Mouse (Mus musculus) heart, postnatal 4 days (tissue): ENCODE results near the gene Chd4. TPM values are rescaled to one million over a fixed set of nuclear protein-coding genes. Genes with fewer than 3 reads are reported as not detected.
"Not testable (repeated sequence)": the region's sequence is repeated elsewhere in the genome, so short reads cannot be mapped to it uniquely, and the experiment has no call there.

Experiments used
- DNase-seq: peaks from one replicate; pipeline ENCODE4 v3.0.0; 2021
- total RNA-seq, 2 experiments: library from RNA; stranded (reverse); gene quantifications; 2 replicates each; pipeline ENCODE4 v1.2.3; 2021

Gene Chd4
- 100 to 1,000 TPM; 202 to 210 TPM for total RNA-seq

DNA sequence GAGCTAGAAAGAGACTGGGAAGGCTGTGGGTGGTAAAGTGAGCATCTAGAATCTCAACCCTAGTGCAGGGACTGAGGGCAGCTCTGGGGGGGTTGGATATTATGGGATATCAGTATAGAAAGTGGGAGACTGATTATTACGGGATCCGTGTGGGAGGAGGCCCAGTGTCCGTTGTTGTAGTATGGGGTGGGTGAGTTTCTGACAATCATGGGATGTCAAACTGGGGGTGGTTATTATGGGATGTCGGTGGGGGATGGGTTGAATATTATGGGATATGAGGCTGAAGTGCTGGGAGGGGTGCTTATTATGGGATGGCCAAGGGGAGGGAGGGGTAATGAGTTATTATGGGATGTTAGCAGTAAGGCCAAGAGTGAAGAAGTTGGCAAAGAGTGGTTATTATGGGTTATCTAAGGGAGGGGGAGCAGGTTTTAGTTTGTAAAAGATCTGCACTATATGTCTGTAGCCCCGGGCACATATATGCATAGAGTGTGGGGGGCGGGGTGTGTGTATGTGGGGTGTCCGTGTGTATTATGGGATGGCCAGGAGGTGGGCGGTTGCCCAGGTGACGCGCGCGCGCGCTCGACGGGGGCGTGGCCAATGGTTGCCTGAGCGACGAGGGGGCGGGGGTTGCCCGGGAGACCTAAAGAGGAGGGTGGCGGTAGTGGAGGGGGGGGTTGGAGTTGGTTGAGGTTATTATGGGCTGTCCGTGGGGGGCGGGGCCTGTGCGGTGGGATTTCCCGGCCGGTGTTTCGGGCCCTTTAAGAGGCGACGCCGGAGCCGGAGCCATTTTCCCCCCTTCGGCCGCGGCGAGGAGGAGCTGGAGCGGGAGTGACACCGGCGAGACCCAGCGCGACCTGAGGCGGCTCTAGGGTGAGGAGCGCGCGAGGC is at the start of gene Chd4:
TSS of gene Chd4 (plus strand) at position 591 of the 888 bp plus-strand sequence.
- peak; percentile 96 for DNase-seq

DNA sequence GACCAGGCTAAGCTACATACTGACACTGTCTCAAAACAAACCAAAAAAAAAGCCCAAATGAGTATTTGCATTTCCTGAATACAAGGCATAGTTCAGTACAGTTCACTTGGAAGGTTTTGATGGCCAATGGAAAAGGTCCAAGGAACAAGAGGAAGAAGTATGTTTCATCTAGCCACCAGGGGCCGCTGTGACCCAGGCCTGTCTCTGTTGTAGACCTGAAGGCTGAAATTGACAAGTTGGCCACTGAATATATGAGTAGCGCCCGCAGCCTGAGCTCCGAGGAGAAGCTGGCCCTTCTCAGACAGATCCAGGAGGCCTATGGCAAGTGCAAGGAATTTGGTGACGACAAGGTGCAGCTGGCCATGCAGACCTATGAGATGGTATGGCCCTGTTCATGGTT is 49.1 kb upstream of the Chd4 start:
- peak; percentile 90 for DNase-seq

DNA sequence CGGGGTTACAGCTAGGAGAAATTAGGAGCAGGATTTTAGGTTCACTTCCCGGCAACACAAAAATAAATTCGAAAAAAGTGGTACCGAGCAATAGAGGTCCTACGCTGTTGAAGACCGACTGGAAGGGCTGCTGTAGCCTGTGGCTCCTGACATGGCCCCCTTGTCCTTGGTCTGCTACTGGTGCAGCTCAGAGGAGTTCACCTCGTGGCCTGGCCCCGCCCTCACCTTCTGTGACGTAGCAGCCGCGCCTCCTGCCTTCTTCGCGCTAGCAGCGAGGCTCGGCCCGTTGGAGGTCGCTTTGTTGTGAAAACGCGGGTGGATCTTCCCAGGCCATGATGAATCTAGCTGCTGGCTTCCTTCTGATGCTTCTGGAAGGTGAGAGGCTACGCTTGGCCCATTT is 46.1 kb upstream of the Chd4 start, which contains the start of gene Acrbp:
TSS of gene Acrbp (plus strand) at position 12 of the 400 bp plus-strand sequence.
- no peak for DNase-seq

DNA sequence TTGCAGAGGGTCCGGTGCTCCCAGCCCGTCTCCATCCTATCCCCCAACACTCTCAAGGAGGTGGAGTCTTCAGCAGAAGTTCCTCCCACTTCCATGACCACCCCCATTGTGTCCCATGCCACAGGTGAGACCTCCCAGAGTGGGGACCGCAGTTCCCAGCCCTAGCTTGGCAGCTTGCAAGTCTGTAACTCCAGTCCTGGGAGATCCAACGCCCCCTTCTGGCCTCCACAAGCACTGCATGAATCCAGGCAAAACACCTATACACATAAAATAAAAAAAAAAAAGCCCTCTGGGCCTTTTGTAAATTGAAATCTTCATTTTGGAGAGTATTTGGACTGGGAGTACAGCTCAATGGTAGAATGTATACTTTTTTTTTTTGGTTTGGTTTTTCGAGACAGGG is 44.5 kb upstream of the Chd4 start:
- no peak for DNase-seq

DNA sequence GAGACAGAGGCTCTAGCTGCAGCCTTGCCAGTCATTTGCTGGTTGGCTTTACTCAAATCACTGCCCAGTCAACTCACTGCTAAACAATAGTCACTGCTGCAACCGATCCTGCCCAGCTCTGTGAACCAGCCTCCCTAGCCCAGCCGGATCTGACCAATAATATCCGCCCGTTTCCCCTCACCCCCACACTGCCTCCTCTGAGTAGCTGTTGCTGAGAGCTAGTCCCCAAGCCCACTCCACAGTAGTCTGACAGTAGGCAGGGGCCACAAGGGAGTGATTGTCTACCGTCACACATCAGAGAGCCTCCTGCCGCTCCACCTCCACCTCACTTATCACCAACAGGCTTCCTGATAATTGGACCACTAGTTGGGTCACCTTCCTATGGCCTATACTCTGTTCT is 34.3 kb upstream of the Chd4 start:
- DNase-seq = no peak

DNA sequence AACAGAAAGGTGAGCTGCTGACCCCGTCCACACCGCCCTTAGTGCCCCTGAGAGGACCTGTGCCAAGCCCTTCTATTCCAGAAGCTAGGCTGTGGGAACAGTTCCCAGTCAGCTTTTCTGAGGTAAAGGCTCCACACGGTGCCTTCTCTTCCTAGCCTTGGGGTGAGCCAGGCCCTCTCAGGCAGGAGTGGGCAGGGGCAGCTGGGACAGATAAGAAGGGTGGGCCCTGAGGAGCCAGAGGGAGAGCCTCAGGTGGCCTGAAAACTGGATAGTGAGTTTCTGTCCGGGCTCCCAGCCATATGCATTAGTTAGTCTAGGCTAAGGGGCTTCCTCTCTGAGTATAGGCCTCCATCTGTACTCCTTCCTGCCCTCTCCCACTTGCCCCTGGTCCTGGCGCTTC is 33.3 kb upstream of the Chd4 start:
- no peak for DNase-seq

DNA sequence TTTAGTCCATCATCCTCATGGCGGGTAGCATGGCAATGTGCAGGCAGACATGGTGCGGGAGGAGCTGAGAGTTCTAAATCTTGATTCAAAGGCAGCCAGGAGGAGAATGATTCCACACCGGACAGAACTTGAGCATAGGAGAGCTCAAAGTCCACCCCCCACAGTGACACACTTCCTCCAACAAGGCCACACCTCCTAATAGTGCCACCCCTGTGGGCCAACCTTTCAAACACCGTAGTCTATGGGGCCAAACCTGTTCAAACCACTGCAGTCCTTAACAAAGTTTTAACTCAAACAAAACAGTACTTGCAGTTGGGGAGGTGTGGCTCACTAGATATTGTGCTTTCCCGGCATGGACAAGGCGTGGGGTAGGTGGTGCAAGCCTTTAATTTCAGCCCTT is 31.9 kb upstream of the Chd4 start:
- DNase-seq = no peak

DNA sequence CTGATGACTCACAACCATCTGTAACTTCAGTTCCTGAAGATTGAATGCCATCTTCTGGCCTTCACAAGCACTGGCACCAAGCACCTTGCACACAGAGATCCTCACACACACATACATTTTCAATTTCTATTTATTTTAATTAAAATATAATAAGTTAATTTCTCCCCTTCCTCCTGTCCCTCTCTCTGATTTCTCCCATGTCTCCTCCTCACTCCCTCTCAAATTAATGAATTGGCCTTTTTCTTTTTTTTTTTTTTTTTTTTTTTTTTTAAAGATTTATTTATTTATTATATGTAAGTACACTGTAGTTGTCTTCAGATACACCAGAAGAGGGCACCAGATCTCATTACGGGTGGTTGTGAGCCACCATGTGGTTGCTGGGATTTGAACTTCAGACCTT is 30.6 kb upstream of the Chd4 start:
- DNase-seq = not testable (repeated sequence)

DNA sequence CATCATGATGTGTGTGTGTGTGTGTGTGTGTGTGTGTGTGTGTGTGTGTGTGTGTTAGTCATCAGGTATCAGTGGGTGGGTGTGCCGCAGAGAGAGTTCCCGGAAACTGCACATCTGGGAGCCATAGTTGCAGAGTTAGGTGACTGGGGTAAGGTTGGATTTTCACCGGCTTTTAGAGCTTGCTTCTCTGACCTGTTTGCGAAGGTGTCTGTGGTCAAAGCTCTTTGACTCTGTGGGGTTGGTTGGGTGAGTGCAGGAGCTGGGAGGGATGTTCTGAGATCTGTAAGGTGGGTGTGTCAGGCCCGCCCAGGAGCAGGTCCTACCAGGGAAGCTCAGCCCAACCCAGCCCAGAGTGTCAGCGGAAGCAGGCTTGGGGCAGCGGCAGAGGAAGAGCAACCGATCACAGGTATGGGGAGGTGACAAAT is 28.2 kb upstream of the Chd4 start, which contains the start of gene Lpar5:
TSS of gene Lpar5 (plus strand) at position 350 of the 425 bp plus-strand sequence.
- DNase-seq = no peak

DNA sequence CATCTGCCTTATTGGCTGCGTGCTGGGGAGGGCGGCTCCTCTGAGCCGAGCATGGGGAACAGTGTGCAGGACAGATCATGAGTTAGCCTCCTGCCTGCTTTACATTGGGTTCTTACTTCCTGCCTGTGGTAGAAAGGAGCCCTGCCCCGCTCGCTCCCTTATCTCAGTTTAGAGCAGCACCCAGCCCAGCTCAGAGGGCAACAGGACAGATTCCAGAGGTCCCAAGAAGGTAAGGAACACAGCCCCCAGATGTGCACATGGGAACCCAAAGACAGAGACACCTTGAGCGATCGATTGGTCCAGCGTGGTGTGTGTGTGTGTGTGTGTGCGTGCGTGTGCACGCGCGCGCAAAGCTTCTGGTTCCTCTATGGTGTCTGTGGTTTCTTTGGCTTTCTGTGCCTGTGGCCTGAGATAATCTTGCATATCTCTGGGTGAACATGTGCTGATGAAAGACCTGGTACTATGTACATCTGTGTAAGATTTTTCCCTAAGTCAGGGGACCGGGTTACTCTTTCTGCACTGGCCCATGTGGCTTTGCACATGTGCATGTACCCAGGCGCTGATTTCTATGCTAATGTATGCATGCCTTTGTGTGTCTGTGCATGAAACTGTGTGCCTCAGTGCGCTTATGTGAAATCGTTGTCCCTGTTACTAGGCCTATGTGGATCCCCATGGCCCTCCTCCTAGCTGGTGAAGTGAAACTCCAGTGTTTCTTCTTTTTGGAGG is 24.4 kb upstream of the Chd4 start:
- no peak for DNase-seq

DNA sequence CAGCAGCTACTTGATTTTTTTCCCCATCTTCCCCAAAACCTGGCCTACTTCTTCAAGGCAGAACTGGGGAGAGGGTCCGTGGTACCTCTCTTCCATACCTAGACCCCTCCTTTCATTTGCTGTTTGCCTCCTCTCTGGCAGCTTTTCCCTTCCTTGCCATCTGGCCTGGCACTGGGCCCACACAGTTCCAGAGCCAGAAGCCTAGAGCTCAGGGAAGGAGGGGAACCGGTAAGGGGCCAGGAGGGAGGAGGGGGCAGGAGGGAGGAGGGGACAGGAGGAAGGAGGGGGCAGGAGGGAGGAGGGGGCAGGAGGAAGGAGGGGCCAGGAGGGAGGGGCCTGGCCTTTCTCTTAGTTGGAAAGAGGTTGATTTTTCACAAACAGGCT is 23.9 kb upstream of the Chd4 start:
- DNase-seq = peak; percentile 57

DNA sequence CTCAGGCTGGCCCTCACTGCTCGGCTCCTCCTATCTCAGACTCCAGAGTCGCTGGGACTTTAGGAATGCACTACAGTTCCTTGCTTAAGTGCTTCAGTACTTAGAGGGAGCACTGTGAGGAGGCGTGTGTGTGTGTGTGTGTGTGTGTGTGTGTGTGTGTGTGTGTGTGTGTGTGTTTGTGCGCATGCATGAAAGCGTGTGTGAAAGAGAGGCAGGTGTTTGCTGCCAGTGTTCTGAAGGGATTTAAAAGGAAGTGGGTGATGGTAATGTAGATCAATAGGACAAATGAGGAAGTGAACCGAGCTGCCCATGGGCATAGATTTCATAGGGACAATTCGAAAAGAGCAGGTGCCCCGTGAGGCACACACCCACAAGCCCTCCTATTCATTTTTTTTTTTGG is 22.0 kb upstream of the Chd4 start:
- DNase-seq = no peak

DNA sequence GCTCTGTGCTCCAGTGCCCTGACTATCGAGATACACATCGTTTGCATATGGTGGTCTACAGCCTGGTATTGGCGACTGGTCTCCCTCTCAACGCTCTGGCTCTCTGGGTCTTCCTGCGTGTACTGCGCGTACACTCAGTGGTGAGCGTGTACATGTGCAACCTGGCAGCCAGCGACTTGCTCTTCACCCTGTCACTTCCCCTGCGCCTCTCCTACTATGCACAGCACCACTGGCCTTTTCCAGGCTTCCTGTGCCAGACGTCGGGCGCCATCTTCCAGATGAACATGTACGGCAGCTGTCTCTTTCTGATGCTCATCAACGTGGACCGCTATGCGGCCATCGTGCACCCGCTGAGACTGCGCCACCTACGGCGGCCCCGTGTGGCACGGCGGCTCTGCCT is 14.4 kb upstream of the Chd4 start:
- no peak for DNase-seq

DNA sequence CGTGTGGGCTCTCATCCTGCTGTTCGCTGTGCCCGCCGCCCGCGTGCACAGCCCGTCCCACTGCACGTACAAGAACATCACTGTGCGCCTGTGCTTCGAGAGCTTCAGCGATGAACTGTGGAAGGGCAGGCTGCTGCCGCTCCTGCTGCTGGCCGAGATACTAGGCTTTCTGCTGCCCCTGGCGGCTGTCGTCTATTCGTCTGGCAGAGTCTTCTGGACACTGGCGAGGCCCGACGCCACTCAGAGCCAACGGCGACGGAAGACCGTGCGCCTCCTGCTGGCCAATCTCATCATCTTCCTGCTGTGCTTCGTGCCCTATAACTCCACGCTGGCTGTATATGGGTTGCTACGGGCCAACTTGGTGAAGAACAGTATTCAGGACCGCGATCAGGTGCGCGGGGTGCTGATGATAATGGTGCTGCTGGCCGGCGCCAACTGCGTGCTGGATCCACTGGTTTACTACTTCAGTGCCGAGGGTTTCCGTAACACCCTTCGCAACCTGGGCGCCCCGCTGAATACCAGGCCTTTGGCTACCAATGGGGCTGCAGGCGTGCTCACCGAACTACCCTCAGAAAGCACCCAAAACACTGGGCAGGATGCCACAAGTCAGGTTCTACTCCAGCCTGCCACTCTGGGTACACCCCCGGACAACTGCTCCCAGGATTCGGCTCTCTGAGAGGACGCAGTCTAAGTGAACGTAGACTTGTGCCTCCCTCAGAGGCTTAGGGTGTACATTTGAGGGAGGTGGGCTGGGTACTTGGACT is 13.8 kb upstream of the Chd4 start:
- peak; percentile 95 for DNase-seq

DNA sequence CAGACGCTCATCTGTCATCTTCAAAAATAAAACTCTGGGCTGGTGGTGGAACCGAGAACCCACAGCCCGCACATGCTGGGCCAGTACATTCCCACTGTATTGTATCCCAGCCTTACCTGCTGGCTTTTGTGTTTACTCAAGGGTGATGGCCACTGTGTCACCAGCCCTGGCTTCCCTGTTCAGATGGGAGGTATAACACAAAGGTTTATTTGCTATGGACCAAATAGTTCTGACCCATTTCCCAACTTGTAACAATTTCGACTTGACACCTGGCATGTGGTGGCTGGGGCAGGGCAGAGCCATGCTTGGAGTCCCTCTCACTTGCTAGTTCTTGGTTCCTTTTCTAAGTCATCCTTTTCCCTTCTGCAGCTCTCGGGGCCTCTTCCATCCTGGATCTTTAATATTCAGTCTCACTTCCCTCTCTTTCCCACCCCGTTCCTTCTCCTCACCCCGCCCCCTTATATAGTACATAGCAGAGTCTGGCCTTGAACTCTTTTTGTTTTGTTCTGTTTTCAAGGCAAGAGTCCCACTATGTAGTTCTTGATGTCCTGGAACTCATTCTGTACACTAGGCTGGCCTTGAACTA is 12.9 kb upstream of the Chd4 start:
- DNase-seq = no peak

DNA sequence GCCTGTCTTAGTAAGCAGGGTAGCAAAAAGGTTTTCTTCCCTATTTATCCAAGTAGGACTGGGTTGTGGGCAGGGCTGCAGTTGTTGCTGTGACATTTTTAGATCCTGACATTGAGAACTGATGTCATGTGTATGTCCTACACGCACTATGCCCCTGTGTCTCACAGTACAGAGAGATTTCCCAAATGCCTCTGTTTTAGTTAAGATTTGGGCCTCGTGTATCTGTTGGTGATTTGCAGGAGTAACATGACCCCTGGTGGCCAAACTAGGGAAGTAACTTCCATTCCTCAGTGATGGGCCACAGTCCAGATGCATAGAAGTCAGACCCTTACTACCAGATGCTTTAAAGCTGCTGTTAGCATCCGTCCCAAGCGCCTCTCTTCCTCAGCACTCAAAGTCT is 11.4 kb upstream of the Chd4 start:
- DNase-seq = peak; percentile 75

DNA sequence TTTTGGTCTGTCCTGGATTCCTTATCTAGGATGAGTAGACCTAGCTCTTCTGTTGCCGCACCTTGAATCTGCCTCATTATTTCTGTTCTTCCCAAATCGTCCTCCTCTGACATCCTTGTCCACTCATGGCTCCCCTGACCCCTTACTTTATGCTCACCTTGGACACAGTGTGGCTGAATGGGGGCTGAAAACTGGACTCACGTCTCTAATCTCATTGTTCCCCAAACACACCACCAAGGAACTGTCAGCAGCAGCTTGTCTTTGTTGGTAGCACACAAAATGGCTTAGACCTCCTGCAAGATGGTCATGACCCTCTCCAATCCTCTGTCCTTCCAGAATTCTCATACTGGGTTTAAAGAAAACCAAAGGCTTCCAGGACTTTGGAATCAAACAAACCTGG is 7.8 kb upstream of the Chd4 start:
- DNase-seq = no peak

DNA sequence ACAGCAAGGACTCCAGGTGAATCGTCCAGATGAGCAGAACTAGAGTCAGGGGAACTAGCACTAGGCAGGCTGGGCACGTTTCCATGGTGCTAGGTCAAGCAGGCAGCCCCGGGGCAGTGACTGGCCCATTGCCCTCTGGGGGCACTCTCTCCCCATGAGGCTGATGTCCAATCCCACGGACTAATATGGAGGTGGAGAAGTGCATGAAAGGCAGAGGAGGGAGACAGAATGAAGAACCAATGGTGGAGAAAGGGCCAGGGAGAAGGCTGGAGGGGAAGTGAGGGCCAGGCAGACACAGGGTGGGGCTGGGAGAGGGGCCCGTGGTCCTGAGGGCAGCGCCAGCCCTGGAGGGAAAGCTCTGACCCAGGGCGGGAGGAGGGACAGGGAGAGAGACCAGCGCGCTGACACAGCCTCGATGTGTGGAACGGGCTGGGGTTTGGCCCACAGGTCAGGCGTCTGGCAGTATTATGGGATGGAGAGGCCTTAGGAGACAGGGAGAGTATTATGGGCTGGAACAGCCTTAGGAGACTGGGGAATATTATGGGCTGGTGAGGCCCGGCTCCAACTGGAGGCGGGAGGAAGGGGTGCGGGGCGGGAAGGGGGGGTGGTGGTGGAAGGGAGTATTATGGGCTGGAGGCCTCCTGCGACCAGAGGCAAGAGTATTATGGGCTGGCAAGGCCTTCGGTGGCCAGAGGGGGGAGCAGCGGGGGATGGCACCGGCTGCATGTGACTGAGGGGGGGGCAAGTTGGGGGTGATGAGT is 7.0 kb upstream of the Chd4 start:
- DNase-seq = peak; percentile 80

DNA sequence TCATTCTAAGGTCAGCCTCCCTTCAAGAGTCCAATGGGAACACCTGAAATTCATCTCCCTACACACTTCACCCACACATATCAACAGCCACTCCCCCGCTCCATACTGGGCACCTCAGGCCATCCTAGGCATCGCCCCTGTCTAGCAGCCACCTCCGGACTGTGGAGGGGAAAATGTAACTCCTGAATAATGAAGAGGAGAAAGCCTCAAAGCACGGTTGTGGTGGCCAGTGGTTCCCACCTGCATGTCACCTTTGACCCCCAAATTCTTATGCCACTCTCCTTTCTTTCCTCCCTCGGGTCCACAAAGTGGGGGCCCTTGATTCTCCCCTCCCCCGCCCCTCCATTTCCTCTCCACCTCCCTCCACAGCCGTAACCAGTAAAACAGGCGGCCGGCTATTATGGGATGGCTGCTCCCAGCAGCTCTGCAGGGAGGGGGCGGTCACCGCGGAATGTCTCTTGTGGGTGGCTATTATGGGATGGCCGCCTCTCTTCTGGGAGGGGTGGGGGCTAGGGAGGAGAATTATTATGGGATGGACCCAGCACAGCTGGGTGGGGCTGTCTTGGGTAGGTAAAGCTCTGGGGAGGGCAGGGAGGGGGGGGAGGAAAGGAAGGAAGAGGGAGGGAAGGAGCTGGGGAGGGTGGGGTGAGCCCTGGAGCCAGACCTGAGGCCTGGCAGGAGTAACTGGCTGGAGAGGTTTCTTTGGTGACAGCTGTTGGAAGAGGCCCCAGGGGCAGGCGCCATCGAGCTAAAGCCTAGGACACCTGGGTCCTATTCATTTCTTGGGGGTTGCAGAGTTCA is 6.1 kb upstream of the Chd4 start:
- peak; percentile 79 for DNase-seq

DNA sequence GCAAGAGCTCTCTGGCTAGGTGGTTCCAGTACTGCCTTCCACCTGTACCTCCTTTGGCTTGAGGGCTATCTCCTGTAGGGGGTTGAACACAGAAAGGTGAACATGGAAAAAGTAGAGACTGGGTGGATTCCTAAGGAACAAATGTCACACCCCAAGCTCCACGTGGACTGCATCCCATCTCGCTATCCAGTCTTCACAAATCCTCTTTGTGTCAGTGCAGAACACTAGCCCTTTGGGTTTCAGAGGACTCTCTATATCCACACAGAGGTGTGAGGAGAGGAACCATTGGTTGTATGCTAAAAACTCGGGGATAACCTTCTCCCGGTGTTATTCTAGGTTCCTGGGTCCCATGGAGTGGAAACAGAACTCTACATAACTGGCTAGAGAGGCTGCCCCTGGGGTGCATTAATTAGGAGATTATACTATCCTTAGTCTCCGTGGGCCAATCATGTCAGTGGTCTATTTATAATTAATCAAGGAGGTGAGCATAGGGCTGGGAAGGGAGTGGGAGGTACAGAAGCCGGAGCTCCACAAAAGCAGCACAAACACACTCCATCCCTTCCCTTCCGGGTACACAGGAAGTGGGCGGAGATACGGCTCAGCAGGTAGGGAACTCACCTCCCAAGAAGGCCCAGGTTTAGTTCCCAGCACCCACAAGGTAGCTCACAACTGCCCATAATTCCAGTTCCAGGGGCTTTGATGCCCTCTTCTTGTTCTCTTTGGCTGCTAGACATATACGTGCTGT is 5.3 kb upstream of the Chd4 start:
- no peak for DNase-seq
